Mouse (Mus musculus): ENCODE data around the gene Arhgef25.

DNA sequence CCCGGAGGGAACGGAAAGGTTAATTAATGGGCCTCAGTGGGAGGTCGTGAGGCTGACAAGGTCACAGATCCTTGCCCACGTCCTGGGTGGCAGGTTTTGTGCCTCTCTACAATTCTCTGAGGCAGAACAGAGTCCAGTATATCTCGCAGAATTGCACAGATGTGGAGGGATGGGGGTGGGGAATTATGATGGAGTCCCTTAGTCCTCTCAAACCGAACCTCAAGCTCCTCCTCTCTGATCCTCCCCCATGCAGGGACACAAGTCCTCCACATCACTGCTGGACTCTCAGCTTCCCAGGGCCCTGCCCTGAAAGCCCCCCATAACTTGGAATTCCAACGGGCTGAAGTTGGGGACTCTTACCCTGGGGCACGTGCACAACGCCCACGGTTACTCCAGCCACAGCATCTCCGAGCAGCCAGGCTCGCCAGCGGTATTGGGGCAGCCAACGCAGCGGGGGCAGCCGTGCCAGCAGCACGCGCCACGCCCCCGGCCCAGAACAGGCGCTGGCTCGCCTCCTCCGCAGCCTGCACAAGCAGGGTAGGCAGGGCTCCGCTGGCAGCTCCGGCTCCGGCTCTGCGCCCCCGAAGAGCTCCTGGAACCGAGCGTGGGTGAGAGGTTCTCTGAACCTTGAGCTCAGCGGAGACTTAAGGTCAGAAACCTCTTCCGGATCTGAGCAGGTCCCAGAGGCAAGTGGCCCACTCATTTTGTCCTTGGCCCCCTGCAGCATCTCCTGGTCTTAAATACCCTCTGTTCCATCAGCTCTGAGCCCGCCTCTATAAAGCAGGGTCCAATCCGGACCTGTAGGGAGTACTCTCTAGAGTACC is 9.8 kb downstream of the Arhgef25 start, which contains the start of gene Slc26a10:
- TF ChIP-seq POLR2A (IDR thresholded peaks at IDR 0.05; ENCODE audit: low read depth, low read length) (no peak), CTCF (IDR thresholded peaks at IDR 0.05; ENCODE audit: extremely low read depth, insufficient read length, insufficient replicate concordance, low read depth, low read length) (no peak)

Measured in small intestine, adult 2 months (tissue).